Mouse (Mus musculus) erythroblast, embryonic 14.5 days (primary cell): ENCODE data around the gene Ptgds.

Source experiments
- GATA1 ChIP-seq: IDR thresholded peaks from 2 replicates; pipeline ENCODE4 v1.6.1; 2012; ENCODE audit warnings: low read length, inconsistent platforms, mixed read lengths
- TAL1 ChIP-seq: IDR thresholded peaks from 3 replicates; pipeline ENCODE4 v1.6.1; 2012; ENCODE audit warnings: low read length, inconsistent platforms, mixed read lengths

DNA sequence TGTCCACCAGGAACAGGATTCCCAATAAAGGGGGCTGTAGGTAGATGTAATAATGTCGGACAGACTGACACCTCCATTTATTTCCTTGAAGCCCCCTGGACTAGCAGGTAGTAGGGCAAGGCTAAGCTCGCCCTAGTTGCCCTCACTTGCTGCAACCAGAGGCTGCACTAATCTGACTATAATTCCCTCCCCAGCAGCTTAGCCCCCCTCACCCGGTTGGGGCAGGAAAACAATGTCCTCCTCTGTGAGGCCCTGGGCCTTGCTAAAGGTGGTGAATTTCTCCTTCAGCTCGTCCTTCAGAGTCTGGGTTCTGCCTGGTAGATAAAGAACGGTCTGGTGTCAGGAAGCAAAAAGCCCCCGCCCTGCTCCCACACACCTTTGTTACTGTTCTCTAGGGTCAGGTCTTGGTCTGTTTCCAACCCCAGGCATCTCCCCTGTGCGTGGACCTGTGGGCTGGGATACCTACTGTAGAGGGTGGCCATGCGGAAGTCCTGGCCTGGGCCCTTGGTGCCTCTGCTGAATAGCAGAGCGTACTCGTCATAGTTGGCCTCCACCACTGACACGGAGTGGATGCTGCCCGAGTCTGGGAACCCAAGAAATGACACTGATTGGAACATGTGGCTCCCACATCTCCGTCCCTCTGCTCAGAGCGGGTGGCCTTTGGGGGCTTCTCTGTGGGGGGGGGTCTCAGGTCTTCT lies 2.1 kb downstream of the Ptgds start:
- TF ChIP-seq GATA1 (no peak), TAL1 (no peak)
